Mouse (Mus musculus): ENCODE measurements at regions not wholly inside any gene's neighbourhood (a gene's known extent, or its start where the extent isn't known, plus 50 kb on each side); places are given as distances from the start of the nearest gene placed in this dataset.

- H3K36me3 ChIP-seq (ENCODE audit: control insufficient read depth, insufficient read depth) = no peaks in the 10 kb centered on the region
- H3K9me3 ChIP-seq (ENCODE audit: control insufficient read depth, low read length) = no peaks in the 10 kb centered on the region
- 0 out of 2 replicates have a peak, but pooled peaks cover 4% of the 10 kb centered on the region for H3K4me1 ChIP-seq (replicated peaks; ENCODE audit: control insufficient read depth, insufficient read depth, low read length)
- H3K4me2 ChIP-seq (ENCODE audit: low read length) = no peak overlapping the region
- no peak for ATAC-seq
- H3K27me3 ChIP-seq (replicated peaks; ENCODE audit: control insufficient read depth, insufficient read depth, low read length) = no peaks in the 10 kb centered on the region
- no peak overlapping the region for H3K9ac ChIP-seq (replicated peaks; ENCODE audit: low read depth, low read length)
- no peak overlapping the region for H3K4me3 ChIP-seq (replicated peaks; ENCODE audit: low read length)
- H3K27ac ChIP-seq (ENCODE audit: low read length) = no peak overlapping the region
- WGBS = 68% methylated on average over 7 of the region's 7 CpGs
These were observed 91.4 kb downstream of the Avpr1a start for GRCm38 (mm10) chr10:122539655-122540054.

- no peak for ATAC-seq
- Histone ChIP-seq H3K4me2 (ENCODE audit: low read length) (no peak overlapping the region), H3K9me3 (ENCODE audit: control insufficient read depth, low read length) (no peaks in the 10 kb centered on the region), H3K36me3 (ENCODE audit: control insufficient read depth, insufficient read depth) (no peaks in the 10 kb centered on the region), H3K27ac (ENCODE audit: low read length) (no peak overlapping the region), H3K4me1 (replicated peaks; ENCODE audit: control insufficient read depth, insufficient read depth, low read length) (0 out of 2 replicates have a peak, but pooled peaks cover 4% of the 10 kb centered on the region), H3K9ac (replicated peaks; ENCODE audit: low read depth, low read length) (no peak overlapping the region), H3K4me3 (replicated peaks; ENCODE audit: low read length) (no peak overlapping the region), H3K27me3 (replicated peaks; ENCODE audit: control insufficient read depth, insufficient read depth, low read length) (no peaks in the 10 kb centered on the region)
- 72% methylated on average over 9 of the region's 9 CpGs for WGBS
These were observed 94.3 kb downstream of the Avpr1a start for GRCm38 (mm10) chr10:122542573-122542972.

GRCm38 (mm10) chr10:122544096-122544720, 95.9 kb downstream of the Avpr1a start:
- no peaks in the 10 kb centered on the region for H3K27me3 ChIP-seq (replicated peaks; ENCODE audit: control insufficient read depth, insufficient read depth, low read length)
- peak; percentile 92 for ATAC-seq
- no peaks in the 10 kb centered on the region for H3K36me3 ChIP-seq (ENCODE audit: control insufficient read depth, insufficient read depth)
- 0 out of 2 replicates have a peak, but pooled peaks cover 4% of the 10 kb centered on the region for H3K4me1 ChIP-seq (replicated peaks; ENCODE audit: control insufficient read depth, insufficient read depth, low read length)
- peak overlapping the region; percentile 28 for H3K4me3 ChIP-seq (replicated peaks; ENCODE audit: low read length)
- peak overlapping the region; percentile 7; the same call in 1 of the 2 replicates for H3K9ac ChIP-seq (replicated peaks; ENCODE audit: low read depth, low read length)
- WGBS = 21% methylated on average over 16 of the region's 16 CpGs
- H3K4me2 ChIP-seq (ENCODE audit: low read length) = peak overlapping the region; percentile 45
- H3K9me3 ChIP-seq (ENCODE audit: control insufficient read depth, low read length) = no peaks in the 10 kb centered on the region
- H3K27ac ChIP-seq (ENCODE audit: low read length) = no peak overlapping the region

- Histone ChIP-seq H3K9me3 (ENCODE audit: control insufficient read depth, low read length) (no peaks in the 10 kb centered on the region), H3K27me3 (replicated peaks; ENCODE audit: control insufficient read depth, insufficient read depth, low read length) (no peaks in the 10 kb centered on the region), H3K9ac (replicated peaks; ENCODE audit: low read depth, low read length) (no peak overlapping the region), H3K4me2 (ENCODE audit: low read length) (no peak overlapping the region), H3K27ac (ENCODE audit: low read length) (no peak overlapping the region), H3K4me1 (replicated peaks; ENCODE audit: control insufficient read depth, insufficient read depth, low read length) (0 out of 2 replicates have a peak, but pooled peaks cover 4% of the 10 kb centered on the region), H3K4me3 (replicated peaks; ENCODE audit: low read length) (no peak overlapping the region), H3K36me3 (ENCODE audit: control insufficient read depth, insufficient read depth) (no peaks in the 10 kb centered on the region)
- 83% methylated on average over 6 of the region's 6 CpGs for WGBS
- no peak for ATAC-seq
These were observed 96.7 kb downstream of the Avpr1a start for GRCm38 (mm10) chr10:122545029-122545428.

- no peaks in the 10 kb centered on the region for H3K36me3 ChIP-seq (ENCODE audit: control insufficient read depth, insufficient read depth)
- no peaks in the 10 kb centered on the region for H3K27me3 ChIP-seq (replicated peaks; ENCODE audit: control insufficient read depth, insufficient read depth, low read length)
- no peaks in the 10 kb centered on the region for H3K9me3 ChIP-seq (ENCODE audit: control insufficient read depth, low read length)
- H3K9ac ChIP-seq (replicated peaks; ENCODE audit: low read depth, low read length) = no peak overlapping the region
- no peak for ATAC-seq
- WGBS = 81% methylated on average over 5 of the region's 5 CpGs
- H3K4me2 ChIP-seq (ENCODE audit: low read length) = no peak overlapping the region
- H3K27ac ChIP-seq (ENCODE audit: low read length) = no peak overlapping the region
- H3K4me3 ChIP-seq (replicated peaks; ENCODE audit: low read length) = no peak overlapping the region
- H3K4me1 ChIP-seq (replicated peaks; ENCODE audit: control insufficient read depth, insufficient read depth, low read length) = 0 out of 2 replicates have a peak, but pooled peaks cover 3% of the 10 kb centered on the region
These were observed 103.3 kb downstream of the Avpr1a start for GRCm38 (mm10) chr10:122551586-122551985.

GRCm38 (mm10) chr10:122553124-122553822, 105.0 kb downstream of the Avpr1a start:
- peak; percentile 74 for ATAC-seq

GRCm38 (mm10) chr10:122553851-122554250, 105.6 kb downstream of the Avpr1a start:
- Histone ChIP-seq H3K27me3 (replicated peaks; ENCODE audit: control insufficient read depth, insufficient read depth, low read length) (no peaks in the 10 kb centered on the region), H3K4me3 (replicated peaks; ENCODE audit: low read length) (no peak overlapping the region), H3K9ac (replicated peaks; ENCODE audit: low read depth, low read length) (no peak overlapping the region), H3K27ac (ENCODE audit: low read length) (no peak overlapping the region), H3K4me2 (ENCODE audit: low read length) (no peak overlapping the region), H3K4me1 (replicated peaks; ENCODE audit: control insufficient read depth, insufficient read depth, low read length) (0 out of 2 replicates have a peak, but pooled peaks cover 3% of the 10 kb centered on the region), H3K9me3 (ENCODE audit: control insufficient read depth, low read length) (no peaks in the 10 kb centered on the region), H3K36me3 (ENCODE audit: control insufficient read depth, insufficient read depth) (no peaks in the 10 kb centered on the region)
- no peak for ATAC-seq
- WGBS = 65% methylated on average over 2 of the region's 2 CpGs

More at GRCm38 (mm10) chr10:122553124-122553822, 105.0 kb downstream of the Avpr1a start:
- WGBS = 55% methylated on average over 2 of the region's 2 CpGs
- H3K9ac ChIP-seq (replicated peaks; ENCODE audit: low read depth, low read length) = no peak overlapping the region
- H3K4me1 ChIP-seq (replicated peaks; ENCODE audit: control insufficient read depth, insufficient read depth, low read length) = 0 out of 2 replicates have a peak, but pooled peaks cover 3% of the 10 kb centered on the region
- H3K4me2 ChIP-seq (ENCODE audit: low read length) = no peak overlapping the region
- H3K36me3 ChIP-seq (ENCODE audit: control insufficient read depth, insufficient read depth) = no peaks in the 10 kb centered on the region
- no peaks in the 10 kb centered on the region for H3K9me3 ChIP-seq (ENCODE audit: control insufficient read depth, low read length)
- H3K27ac ChIP-seq (ENCODE audit: low read length) = no peak overlapping the region
- no peak overlapping the region for H3K4me3 ChIP-seq (replicated peaks; ENCODE audit: low read length)
- H3K27me3 ChIP-seq (replicated peaks; ENCODE audit: control insufficient read depth, insufficient read depth, low read length) = no peaks in the 10 kb centered on the region

- H3K9ac ChIP-seq (replicated peaks; ENCODE audit: low read depth, low read length) = no peak overlapping the region
- H3K4me2 ChIP-seq (ENCODE audit: low read length) = no peak overlapping the region
- no peaks in the 10 kb centered on the region for H3K27me3 ChIP-seq (replicated peaks; ENCODE audit: control insufficient read depth, insufficient read depth, low read length)
- no peaks in the 10 kb centered on the region for H3K36me3 ChIP-seq (ENCODE audit: control insufficient read depth, insufficient read depth)
- 95% methylated on average over 1 of the region's 1 CpGs for WGBS
- H3K4me3 ChIP-seq (replicated peaks; ENCODE audit: low read length) = no peak overlapping the region
- no peak for ATAC-seq
- H3K27ac ChIP-seq (ENCODE audit: low read length) = no peak overlapping the region
- 0 out of 2 replicates have a peak, but pooled peaks cover 3% of the 10 kb centered on the region for H3K4me1 ChIP-seq (replicated peaks; ENCODE audit: control insufficient read depth, insufficient read depth, low read length)
- no peaks in the 10 kb centered on the region for H3K9me3 ChIP-seq (ENCODE audit: control insufficient read depth, low read length)
These were observed 110.4 kb downstream of the Avpr1a start for GRCm38 (mm10) chr10:122558660-122559059.

GRCm38 (mm10) chr10:122560001-122560695, 111.8 kb downstream of the Avpr1a start:
- Histone ChIP-seq H3K9me3 (ENCODE audit: control insufficient read depth, low read length) (no peaks in the 10 kb centered on the region), H3K27ac (ENCODE audit: low read length) (no peak overlapping the region), H3K27me3 (replicated peaks; ENCODE audit: control insufficient read depth, insufficient read depth, low read length) (no peaks in the 10 kb centered on the region), H3K9ac (replicated peaks; ENCODE audit: low read depth, low read length) (no peak overlapping the region), H3K4me1 (replicated peaks; ENCODE audit: control insufficient read depth, insufficient read depth, low read length) (no peaks in the 10 kb centered on the region), H3K4me2 (ENCODE audit: low read length) (no peak overlapping the region), H3K4me3 (replicated peaks; ENCODE audit: low read length) (no peak overlapping the region), H3K36me3 (ENCODE audit: control insufficient read depth, insufficient read depth) (no peaks in the 10 kb centered on the region)
- WGBS = 86% methylated on average over 10 of the region's 10 CpGs
- no peak for ATAC-seq

Data from forebrain, embryonic 16.5 days (tissue).